Mouse (Mus musculus) heart, embryonic 14.5 days (tissue): Measurements from ENCODE around the gene Clps. TPM values are rescaled to one million over a fixed set of nuclear protein-coding genes. Genes with fewer than 3 reads are reported as not detected.

Experiments
- ATAC-seq: fragments of 200-750 bp; cut with Nextera tagmentation; 2 replicates; pipeline ENCODE4 v1.8.0; 2017; ENCODE audit warnings: low read depth, moderate TSS enrichment; ENCODE audit not compliant: insufficient number of reproducible peaks, insufficient read depth, low FRiP score
- H3K27ac ChIP-seq, 2 experiments: fragments of 200-500 bp in 1 of 2; fragments of 300-500 bp in 1 of 2; sonication (generic) in 1 of 2; replicated peaks in 1 of 2; 2 replicates each; pipeline ENCODE4 v1.5.1; 2012 to 2014; ENCODE audit warnings: low read depth in 2 of 2, low read length in 2 of 2, control low read depth in 1 of 2, mild to moderate bottlenecking in 1 of 2, mixed read lengths in 1 of 2; ENCODE audit not compliant: control insufficient read depth in 1 of 2, insufficient read depth in 1 of 2
- H3K27me3 ChIP-seq: fragments of 300-500 bp; sonication (generic); 2 replicates; pipeline ENCODE4 v1.6.1; 2014; ENCODE audit warnings: mild to moderate bottlenecking, low read length, control low read depth; ENCODE audit not compliant: control insufficient read depth, insufficient read depth
- H3K36me3 ChIP-seq: fragments of 300-500 bp; sonication (generic); 2 replicates; pipeline ENCODE4 v1.6.1; 2014; ENCODE audit warnings: mild to moderate bottlenecking, control low read depth, low read length, mixed read lengths; ENCODE audit not compliant: control insufficient read depth, insufficient read depth
- H3K4me1 ChIP-seq, 2 experiments: fragments of 200-500 bp in 1 of 2; fragments of 300-500 bp in 1 of 2; sonication (generic) in 1 of 2; 2 replicates each; pipeline ENCODE4 v1.6.1; 2012 to 2014; ENCODE audit warnings: low read length in 2 of 2, control low read depth in 1 of 2, mixed read lengths in 1 of 2; ENCODE audit not compliant: control insufficient read depth in 2 of 2, insufficient read depth in 2 of 2
- H3K4me2 ChIP-seq: fragments of 300-500 bp; sonication (generic); 2 replicates; pipeline ENCODE4 v1.6.1; 2014; ENCODE audit warnings: mild to moderate bottlenecking, low read length
- H3K4me3 ChIP-seq, 2 experiments: fragments of 200-500 bp in 1 of 2; fragments of 300-500 bp in 1 of 2; sonication (generic) in 1 of 2; 2 replicates each; pipeline ENCODE4 v1.5.1; 2012 to 2014; ENCODE audit warnings: low read length in 2 of 2, mild to moderate bottlenecking in 2 of 2, control low read depth in 1 of 2, low read depth in 1 of 2, moderate library complexity in 1 of 2; ENCODE audit not compliant: control insufficient read depth in 1 of 2, insufficient read depth in 1 of 2
- H3K9ac ChIP-seq: fragments of 300-500 bp; sonication (generic); 2 replicates; pipeline ENCODE4 v1.6.1; 2014; ENCODE audit warnings: mild to moderate bottlenecking, low read length
- H3K9me3 ChIP-seq: fragments of 300-500 bp; sonication (generic); 2 replicates; pipeline ENCODE4 v1.6.1; 2016; ENCODE audit warnings: low read length, control low read depth; ENCODE audit not compliant: control insufficient read depth
- WGBS: fragments of 180-500 bp; shearing (Covaris S2); extraction: QIAGEN DNeasy Blood & Tissue Kit; methylation state at CpG from one replicate; pipeline ENCODE4 v1.1.7; 2014; 5-methylcytosine and 5-hydroxymethylcytosine counted together
- microRNA-seq: library from miRNA; unstranded; fragments of <30 nt; microRNA quantifications from one replicate; pipeline ENCODE4, GENCODE M21; 2016
- polyA plus RNA-seq: library from polyadenylated mRNA; unstranded; fragments of >200 nt; fragmentation: Nextera tagmentation; extraction: Ambion mirVana; gene quantifications from 2 replicates; pipeline ENCODE4 v1.2.1, GENCODE M21; 2014

Gene Clps
- polyA plus RNA-seq, 1 experiment from 2014 or later = not detected

DNA sequence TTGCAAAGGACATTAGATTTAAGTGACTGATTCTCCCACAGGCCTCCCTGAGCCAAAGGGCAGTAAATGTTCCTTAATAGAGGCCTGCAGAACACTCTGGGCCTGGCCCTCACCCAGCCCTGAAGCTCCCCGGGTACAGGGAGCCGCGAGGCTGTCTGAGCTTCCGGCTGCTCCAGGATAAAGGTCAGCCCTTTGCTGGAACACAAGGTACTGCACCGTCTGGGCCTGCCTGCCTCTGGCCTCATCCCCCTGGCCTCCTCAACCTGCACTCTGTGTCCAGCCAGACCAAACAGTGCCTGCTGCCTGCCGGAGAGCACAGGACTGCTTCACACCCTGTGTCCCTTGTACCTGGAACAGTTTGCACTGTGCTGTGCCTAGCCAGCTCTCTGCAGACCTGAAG, 47.9 kb downstream of the Clps start:
- Histone ChIP-seq H3K27me3 (no peaks in the 10 kb centered on the region; the same call in 1 of the 2 replicates), H3K9me3 (no peaks in the 10 kb centered on the region), H3K27ac (no peak overlapping the region), H3K4me2 (no peak overlapping the region), H3K4me1 (peaks cover 14 to 16% of the 10 kb centered on the region in 2 experiments), H3K36me3 (no peaks in the 10 kb centered on the region), H3K4me3 (no peak overlapping the region), H3K9ac (no peak overlapping the region)
- WGBS = 43% methylated on average over 6 of the region's 6 CpGs
- no peak for ATAC-seq

DNA sequence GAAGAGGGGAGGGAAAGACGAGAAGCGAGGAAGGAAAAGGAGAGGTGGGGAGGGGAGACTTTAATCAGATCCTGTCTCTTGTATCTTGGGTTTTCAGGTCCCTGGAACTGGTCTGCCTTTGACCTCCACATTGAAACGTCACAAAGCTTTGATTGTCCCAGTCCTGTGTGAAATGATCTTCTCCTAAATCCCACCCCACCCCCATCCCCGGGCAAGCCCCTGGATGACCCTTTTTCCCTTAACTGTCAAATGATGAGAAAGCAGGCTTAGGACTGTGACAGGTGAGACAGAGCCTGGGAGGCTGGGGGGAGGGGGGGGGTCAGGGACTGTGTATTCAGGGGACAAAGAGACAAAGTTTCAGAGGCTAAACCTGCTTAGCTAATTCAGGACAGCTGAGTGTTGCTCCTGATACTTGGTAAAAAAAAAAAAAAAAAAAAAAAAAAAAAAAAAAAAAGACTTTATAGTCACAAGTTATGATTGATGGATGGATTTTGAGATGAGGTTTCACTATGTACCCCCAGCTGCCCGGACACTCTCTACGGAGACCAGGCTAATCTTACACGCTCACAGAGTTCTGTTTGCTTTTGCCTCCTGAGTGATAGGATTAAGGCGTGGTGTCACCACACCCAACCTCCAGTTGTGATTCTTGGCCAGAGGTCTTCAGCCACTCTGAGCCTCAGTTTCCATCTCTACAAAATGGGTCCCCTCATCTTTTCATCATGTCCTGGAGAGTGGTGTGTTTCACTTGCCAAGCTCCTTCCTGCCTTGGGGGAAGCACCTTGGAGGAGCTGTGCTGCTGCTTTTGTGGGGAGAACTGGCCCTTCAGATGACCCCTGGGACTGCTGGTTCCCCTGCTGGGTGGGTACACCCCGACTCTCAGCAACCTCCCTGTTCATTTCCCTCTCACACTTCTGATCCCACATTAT, 48.7 kb downstream of the Clps start:
- no peaks in the 10 kb centered on the region for H3K36me3 ChIP-seq
- H3K27ac ChIP-seq = no peak overlapping the region
- ATAC-seq = no peak
- 27% methylated on average over 9 of the region's 9 CpGs for WGBS
- no peak overlapping the region for H3K9ac ChIP-seq
- H3K4me3 ChIP-seq = no peak overlapping the region
- peaks cover 16 to 18% of the 10 kb centered on the region in 2 experiments for H3K4me1 ChIP-seq
- H3K9me3 ChIP-seq = no peaks in the 10 kb centered on the region
- H3K4me2 ChIP-seq = no peak overlapping the region
- H3K27me3 ChIP-seq = no peaks in the 10 kb centered on the region; the same call in 1 of the 2 replicates

DNA sequence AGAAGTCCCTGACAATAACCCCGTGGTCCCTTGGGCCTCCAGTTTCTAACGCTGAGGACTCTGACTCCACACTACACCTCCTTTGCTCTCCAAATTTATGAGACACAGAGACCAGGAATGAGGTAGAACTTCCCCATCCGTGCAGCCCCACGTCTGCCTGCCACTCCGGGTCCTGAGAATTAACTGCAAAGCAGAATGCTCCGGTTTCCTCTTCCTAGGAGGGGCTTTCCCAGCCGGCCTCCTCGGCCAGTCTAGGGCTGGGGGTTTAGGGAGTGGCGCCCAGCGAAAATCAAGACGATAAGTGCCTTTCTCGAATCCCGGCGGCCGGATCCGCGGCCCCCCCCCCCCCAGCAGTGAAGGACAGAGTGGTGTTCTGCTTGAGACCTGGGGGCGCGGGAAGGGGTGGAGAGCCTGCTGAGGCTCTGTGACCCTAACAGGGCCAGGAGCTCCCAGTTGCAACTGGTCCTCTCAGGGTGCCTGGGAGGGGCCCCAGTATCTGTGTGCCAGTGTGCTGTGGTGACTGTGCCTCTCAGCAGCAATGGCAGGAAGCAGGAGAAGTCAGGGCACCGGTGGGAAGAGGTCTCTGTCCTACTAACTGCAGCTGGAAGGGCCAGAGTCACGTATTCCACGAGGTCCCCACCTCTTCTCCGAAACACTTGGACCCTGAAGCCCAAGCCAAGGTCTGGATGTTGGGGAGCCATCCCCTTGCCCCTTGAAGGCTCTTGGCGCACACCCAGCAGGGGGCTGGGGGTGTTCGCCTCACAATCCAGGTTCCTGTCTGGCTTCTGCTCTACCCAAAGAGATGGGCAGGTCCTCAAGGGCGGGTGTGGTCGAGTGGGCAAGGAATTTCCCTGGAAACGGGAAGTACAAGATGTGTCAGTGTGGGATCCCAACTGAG, 49.9 kb downstream of the Clps start:
- Histone ChIP-seq H3K9me3 (no peaks in the 10 kb centered on the region), H3K4me1 (peaks cover 16 to 18% of the 10 kb centered on the region in 2 experiments), H3K4me3 (peak overlapping the region; percentile 1 to 28), H3K36me3 (no peaks in the 10 kb centered on the region), H3K4me2 (peak overlapping the region; percentile 63), H3K27me3 (no peaks in the 10 kb centered on the region; the same call in 1 of the 2 replicates), H3K27ac (0 out of 4 replicates have a peak overlapping the region, but pooled peaks of 1 of the 2 experiments have one; percentile 42), H3K9ac (peak overlapping the region; percentile 58; the same call in 1 of the 2 replicates)
- no peak for ATAC-seq
- WGBS = 4% methylated on average over 28 of the region's 28 CpGs

Small RNA genes lying within 50 kb of the gene (microRNA-seq; reads per million reads assigned to microRNA genes)
- gene Gm25195 (not detected), gene Mir6969 (not detected)

Other genes starting within 250 kb of the Clps start
- gene Fance, start 247.2 kb downstream of the Clps start, polyA plus RNA-seq = 17.8 and 19.5 TPM in 2 replicates
- gene Rpl10a, start 232.3 kb downstream of the Clps start, polyA plus RNA-seq = 440 and 513 TPM in 2 replicates
- 5.4 and 7.2 TPM in 2 replicates for gene Tead3, start 209.9 kb downstream of the Clps start, polyA plus RNA-seq
- 3.3 and 3.4 TPM in 2 replicates for gene Tulp1, start 195.5 kb downstream of the Clps start, polyA plus RNA-seq
- 4.3 and 5.0 TPM in 2 replicates for gene Fkbp5, start 43.2 kb downstream of the Clps start, polyA plus RNA-seq
- not detected in 2 replicates for gene Armc12, start 30.0 kb downstream of the Clps start, polyA plus RNA-seq
- gene Clpsl2, start 11.4 kb downstream of the Clps start, polyA plus RNA-seq = not detected in 2 replicates
- gene Lhfpl5, start 14.9 kb upstream of the Clps start, polyA plus RNA-seq = 0.26 and 0.45 TPM in 2 replicates
- gene Srpk1, start 61.9 kb upstream of the Clps start, polyA plus RNA-seq = 60.6 and 61.1 TPM in 2 replicates
- gene Slc26a8, start 129.5 kb upstream of the Clps start, polyA plus RNA-seq = 0.34 and 0.51 TPM in 2 replicates
- 37.6 and 38.3 TPM in 2 replicates for gene Mapk14, start 130.6 kb upstream of the Clps start, polyA plus RNA-seq
- gene AC170998.1, start 165.3 kb upstream of the Clps start, polyA plus RNA-seq = 2.2 and 2.5 TPM in 2 replicates
- gene Mapk13, start 208.5 kb upstream of the Clps start, polyA plus RNA-seq = 1.7 and 2.5 TPM in 2 replicates
- 6.0 and 6.4 TPM in 2 replicates for gene Brpf3, start 240.3 kb upstream of the Clps start, polyA plus RNA-seq